8 mouse cellular contexts compared by ENCODE assay signal in the genomic region with DNA sequence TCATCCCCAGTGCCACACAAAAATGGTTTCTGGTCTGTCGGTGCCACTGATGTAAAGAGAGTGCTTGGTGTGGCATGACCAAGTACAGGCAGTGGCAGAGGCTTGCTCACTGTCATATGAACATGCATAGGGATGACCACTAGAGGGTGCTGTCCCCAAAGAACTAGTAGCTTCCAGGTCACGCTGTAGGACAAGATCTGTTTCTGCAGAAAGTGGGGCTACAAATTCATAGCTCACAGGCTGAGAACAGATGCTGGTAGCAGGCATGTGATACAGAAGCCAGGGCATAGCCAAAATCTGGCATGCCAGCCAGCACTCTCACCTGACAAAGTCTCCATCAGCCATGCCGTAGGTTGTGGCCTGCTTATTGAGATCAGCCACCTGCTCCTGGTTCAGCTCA. TPM values are rescaled to one million over a fixed set of nuclear protein-coding genes. Genes with fewer than 3 reads are reported as not detected.
A peak's percentile ranks its signal among the peaks of the same experiment; 100 is the strongest.
DNase-seq lines count a peak whose midpoint lies in the region; ATAC-seq and TF ChIP-seq lines count a peak whose summit lies in the region.

No protein-coding gene starts in this region.

- no peak overlapping the region for H3K27ac ChIP-seq in gastrocnemius, adult 2 months
- no peak overlapping the region for H3K27ac ChIP-seq in intestine, postnatal 0 days (ENCODE audit: low read depth, low read length)
- no peak overlapping the region for H3K27ac ChIP-seq in midbrain, embryonic 11.5 days (ENCODE audit: low read depth, low read length)

- H3K4me2 ChIP-seq in intestine, postnatal 0 days (replicated peaks; ENCODE audit: low read depth) = no peak overlapping the region
- H3K4me2 ChIP-seq in midbrain, embryonic 11.5 days = no peak overlapping the region

- H3K36me3 ChIP-seq in intestine, postnatal 0 days (ENCODE audit: control insufficient read depth, insufficient read depth) = peaks cover 90% of the 10 kb centered on the region
- peaks cover 52% of the 10 kb centered on the region for H3K36me3 ChIP-seq in midbrain, embryonic 11.5 days (ENCODE audit: control insufficient read depth, insufficient read depth, low read length)

- H3K9ac ChIP-seq in intestine, postnatal 0 days (ENCODE audit: low read depth, low read length) = no peak overlapping the region
- H3K9ac ChIP-seq in midbrain, embryonic 11.5 days (ENCODE audit: low read length) = no peak overlapping the region

- DNase-seq in urinary bladder, postnatal 14 days (ENCODE audit: low spot score) = peak; percentile 78
- DNase-seq in urinary bladder, postnatal 10 days (ENCODE audit: low spot score) = no peak
- DNase-seq in cerebellum, postnatal 36 days = peak; percentile 76 to 86
- peak; percentile 72 for DNase-seq in gastrocnemius, adult 2 months
- peak; percentile 73 to 88 for DNase-seq in left cerebral cortex, postnatal 25 days (ENCODE audit: low spot score in 2 of 2)
- DNase-seq in midbrain, embryonic 11.5 days (ENCODE audit: low spot score, missing footprints) = peak; percentile 88
- peak; percentile 38 to 69 for DNase-seq in spleen, adult 18-20 months

- intact Hi-C loops in gastrocnemius, adult 2 months (cut with DNase I) = loop anchor here (1.0 to 2.0 kb wide), 2 partner anchors 29 to 87 kb away; no protein-coding TSS in a partner anchor
- intact Hi-C loops in left cerebral cortex, postnatal 25 days (cut with DNase I) = loop anchor here (2.0 to 5.0 kb wide), 2 partner anchors 29 to 183 kb away; no protein-coding TSS in a partner anchor

- ATAC-seq in intestine, postnatal 0 days = peak; percentile 42; the same call in 1 of the 2 replicates
- ATAC-seq in midbrain, embryonic 11.5 days (ENCODE audit: low FRiP score) = peak; percentile 48; the same call in 1 of the 2 replicates

- H3K9me3 ChIP-seq in intestine, postnatal 0 days (ENCODE audit: control insufficient read depth) = no peaks in the 10 kb centered on the region
- no peaks in the 10 kb centered on the region for H3K9me3 ChIP-seq in midbrain, embryonic 11.5 days (ENCODE audit: control insufficient read depth, low read length)

- H3K27me3 ChIP-seq in intestine, postnatal 0 days (replicated peaks; ENCODE audit: control insufficient read depth, insufficient read depth, low read length) = no peaks in the 10 kb centered on the region
- no peaks in the 10 kb centered on the region for H3K27me3 ChIP-seq in midbrain, embryonic 11.5 days (ENCODE audit: control insufficient read depth, insufficient read depth, low read length)

- no peak overlapping the region for H3K4me3 ChIP-seq in gastrocnemius, adult 2 months
- H3K4me3 ChIP-seq in intestine, postnatal 0 days (ENCODE audit: low read depth, low read length) = no peak overlapping the region
- no peak overlapping the region for H3K4me3 ChIP-seq in midbrain, embryonic 11.5 days (ENCODE audit: low read depth, low read length)

- 0 out of 2 replicates have a peak, but pooled peaks cover 4% of the 10 kb centered on the region for H3K4me1 ChIP-seq in intestine, postnatal 0 days (replicated peaks; ENCODE audit: control insufficient read depth, insufficient read depth, low read length)
- no peaks in the 10 kb centered on the region for H3K4me1 ChIP-seq in midbrain, embryonic 11.5 days (ENCODE audit: control insufficient read depth, insufficient read depth, low read length)

- 53% methylated on average over 3 of the region's 3 CpGs for whole genome bisulfite sequencing in intestine, postnatal 0 days
- WGBS in midbrain, embryonic 11.5 days = 63% methylated on average over 3 of the region's 3 CpGs

- TF ChIP-seq CTCF in gastrocnemius, adult 2 months (IDR thresholded peaks at IDR 0.05) = peak; percentile 93
- peak; percentile 97 for TF ChIP-seq CTCF in intestine, postnatal 0 days (IDR thresholded peaks at IDR 0.05; ENCODE audit: low read depth)

RNA-seq across cellular contexts. Expression of gene Gemin7, which starts 12.5 kb away (rescaled TPM):
- total RNA-seq in gastrocnemius, adult 2 months (2021) = 10 to 100 TPM; 73.4 to 74.2 TPM
- 99.5 and 102 TPM in 2 replicates for polyA plus RNA-seq in intestine, postnatal 0 days (2015; fragmentation: Nextera tagmentation; extraction: Ambion mirVana)
- total RNA-seq in left cerebral cortex, postnatal 25 days (2021) = 10 to 100 TPM; 43.7 to 47.1 TPM
- 152 and 161 TPM in 2 replicates for polyA plus RNA-seq in midbrain, embryonic 11.5 days (2014; fragmentation: Nextera tagmentation; extraction: Ambion mirVana)

RNA-seq across cellular contexts. Expression of gene Zfp296, which starts 12.8 kb away (rescaled TPM):
- total RNA-seq in gastrocnemius, adult 2 months (2021) = under 1 TPM; 0.45 to 0.51 TPM
- polyA plus RNA-seq in intestine, postnatal 0 days (2015; fragmentation: Nextera tagmentation; extraction: Ambion mirVana) = 0.14 TPM in 1 of 2 replicates, not detected in the other
- 1 to 10 TPM in 1 of 2 experiments, under 1 TPM in 1; 0.27 to 1.1 TPM for total RNA-seq in left cerebral cortex, postnatal 25 days (2021)
- 0.10 and 0.20 TPM in 2 replicates for polyA plus RNA-seq in midbrain, embryonic 11.5 days (2014; fragmentation: Nextera tagmentation; extraction: Ambion mirVana)

RNA-seq across cellular contexts. Expression of gene Clasrp, which starts 14.4 kb away (rescaled TPM):
- total RNA-seq in gastrocnemius, adult 2 months (2021) = 10 to 100 TPM; 13.7 to 15.1 TPM
- polyA plus RNA-seq in intestine, postnatal 0 days (2015; fragmentation: Nextera tagmentation; extraction: Ambion mirVana) = 14.8 and 16.9 TPM in 2 replicates
- 10 to 100 TPM; 70.9 to 81.0 TPM for total RNA-seq in left cerebral cortex, postnatal 25 days (2021)
- polyA plus RNA-seq in midbrain, embryonic 11.5 days (2014; fragmentation: Nextera tagmentation; extraction: Ambion mirVana) = 44.6 and 46.1 TPM in 2 replicates

RNA-seq across cellular contexts. Expression of gene Ppp1r37, which starts 27.0 kb away (rescaled TPM):
- total RNA-seq in gastrocnemius, adult 2 months (2021) = 10 to 100 TPM; 48.4 to 49.1 TPM
- polyA plus RNA-seq in intestine, postnatal 0 days (2015; fragmentation: Nextera tagmentation; extraction: Ambion mirVana) = 13.9 and 15.0 TPM in 2 replicates
- 100 to 1,000 TPM; 122 TPM for total RNA-seq in left cerebral cortex, postnatal 25 days (2021)
- 2.8 and 3.0 TPM in 2 replicates for polyA plus RNA-seq in midbrain, embryonic 11.5 days (2014; fragmentation: Nextera tagmentation; extraction: Ambion mirVana)

RNA-seq across cellular contexts. Expression of gene Relb, which starts 39.3 kb away (rescaled TPM):
- total RNA-seq in gastrocnemius, adult 2 months (2021) = 1 to 10 TPM; 5.1 to 7.9 TPM
- polyA plus RNA-seq in intestine, postnatal 0 days (2015; fragmentation: Nextera tagmentation; extraction: Ambion mirVana) = 10.5 and 10.6 TPM in 2 replicates
- total RNA-seq in left cerebral cortex, postnatal 25 days (2021) = 1 to 10 TPM; 6.6 to 7.5 TPM
- polyA plus RNA-seq in midbrain, embryonic 11.5 days (2014; fragmentation: Nextera tagmentation; extraction: Ambion mirVana) = 3.7 and 4.3 TPM in 2 replicates

Comparison
In these comparisons a context has a peak if more than half of its experiments do, and no peak if none do; other contexts are left out.
1. RNA of gene Clasrp, which starts 14.4 kb away (total RNA-seq): 70.9 to 81.0 TPM in left cerebral cortex, postnatal 25 days; 13.7 to 15.1 TPM in gastrocnemius, adult 2 months; every median in the first group is over 4 times any median in the second.